Mouse (Mus musculus) liver, embryonic 14.5 days (tissue): ENCODE results near the gene Snapc1.

Source experiments
- CTCF ChIP-seq: IDR thresholded peaks from 2 replicates; pipeline ENCODE4 v1.5.1; 2016; ENCODE audit warnings: antibody characterized with exemption, low read depth, control low read depth
- EP300 ChIP-seq: IDR thresholded peaks from 2 replicates; pipeline ENCODE4 v1.6.1; 2016; ENCODE audit warnings: antibody characterized with exemption, low read depth

DNA sequence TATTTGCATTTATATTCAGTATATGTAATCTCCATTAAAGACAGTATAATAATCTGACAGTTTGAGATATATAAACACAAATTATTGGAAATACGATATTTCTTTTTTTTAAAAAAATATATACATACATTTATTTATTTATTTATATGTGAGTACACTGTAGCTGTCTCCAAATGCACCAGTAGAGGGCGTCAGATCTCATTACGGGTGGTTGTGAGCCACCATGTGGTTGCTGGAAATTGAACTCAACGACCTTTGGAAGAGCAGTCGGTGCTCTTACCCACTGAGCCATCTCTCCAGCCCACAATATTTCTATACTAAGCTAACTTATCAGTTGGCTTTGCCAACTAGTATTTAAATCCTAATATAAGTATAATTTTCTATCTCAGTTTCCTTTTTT is 33.0 kb upstream of the Snapc1 start:
- TF ChIP-seq EP300: no peak
- peak; percentile 52 for TF ChIP-seq CTCF
